Mouse (Mus musculus): ENCODE measurements at regions not wholly inside any gene's neighbourhood (a gene's known extent, or its start where the extent isn't known, plus 50 kb on each side); places are given as distances from the start of the nearest gene placed in this dataset.
"Not testable (repeated sequence)": the region's sequence is repeated elsewhere in the genome, so short reads cannot be mapped to it uniquely, and the experiment has no call there.

DNA sequence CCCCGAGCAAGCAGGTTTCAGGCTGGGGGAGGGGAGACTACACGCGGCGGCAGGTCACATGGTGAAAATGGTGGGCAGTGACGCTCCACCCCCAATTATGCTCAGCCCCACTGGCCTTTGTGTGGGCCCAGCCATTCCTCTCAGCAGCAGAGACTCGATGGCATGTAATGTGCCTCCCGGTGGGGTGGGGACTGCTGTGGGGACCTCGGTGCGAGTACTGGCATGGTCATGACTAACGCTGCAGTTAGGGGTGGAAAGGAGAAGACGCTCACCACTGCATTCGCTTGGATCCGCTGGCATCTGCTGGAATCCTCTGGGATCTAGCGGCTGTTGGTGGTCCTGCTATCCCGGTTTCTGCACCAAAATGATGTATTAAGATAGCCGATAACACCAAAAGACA lies 86.0 kb upstream of the Lemd2 start:
- TF ChIP-seq MYOD1 (IDR thresholded peaks at IDR 0.05; ENCODE audit: control insufficient read depth, insufficient read length, low read depth) (no peak), CTCF (IDR thresholded peaks at IDR 0.05; ENCODE audit: control insufficient read depth, insufficient read depth, insufficient read length) (no peak), USF1 (IDR thresholded peaks at IDR 0.05; ENCODE audit: low read depth) (no peak), FOSL1 (IDR thresholded peaks at IDR 0.05; ENCODE audit: insufficient read depth, low read length, poor library complexity, severe bottlenecking) (no peak), MAX (IDR thresholded peaks at IDR 0.05) (no peak)
- Histone ChIP-seq H3K27me3 (ENCODE audit: control insufficient read depth, insufficient read depth, insufficient read length) (peaks cover 12% of the 10 kb centered on the region), H3K79me3 (ENCODE audit: low read depth) (no peaks in the 10 kb centered on the region), H3ac (ENCODE audit: control insufficient read depth, insufficient read length, low read depth) (no peak overlapping the region), H3K79me2 (ENCODE audit: control insufficient read depth, insufficient read depth) (no peaks in the 10 kb centered on the region), H3K4me3 (ENCODE audit: insufficient read depth, poor library complexity, severe bottlenecking) (no peak overlapping the region), H3K36me3 (ENCODE audit: control insufficient read depth, insufficient read depth) (no peaks in the 10 kb centered on the region)

DNA sequence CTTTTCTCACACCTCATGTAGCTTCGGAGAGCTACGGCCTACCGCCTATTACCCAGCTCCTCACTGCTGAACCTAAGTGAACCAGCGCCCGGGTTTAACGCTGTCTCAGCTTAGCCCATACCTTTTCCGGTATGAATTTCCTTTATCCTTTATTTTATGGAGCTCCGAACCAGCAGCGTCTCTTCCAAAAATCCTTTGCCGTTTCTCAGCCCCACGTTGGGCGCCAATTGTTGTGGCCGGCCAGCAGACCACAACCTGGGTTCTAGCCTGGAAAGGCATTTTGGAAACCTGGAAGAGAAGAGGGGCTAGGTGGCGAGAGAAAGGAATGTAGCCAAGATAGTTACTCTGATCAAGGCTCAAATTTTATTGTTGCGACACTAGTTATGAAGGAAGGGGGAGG lies 85.5 kb upstream of the Lemd2 start:
- H3ac ChIP-seq (ENCODE audit: control insufficient read depth, insufficient read length, low read depth); H3K4me3 ChIP-seq (ENCODE audit: insufficient read depth, poor library complexity, severe bottlenecking); H3K36me3 ChIP-seq (ENCODE audit: control insufficient read depth, insufficient read depth); H3K79me2 ChIP-seq (ENCODE audit: control insufficient read depth, insufficient read depth); H3K79me3 ChIP-seq (ENCODE audit: low read depth): not testable (repeated sequence)
- peaks cover 12% of the 10 kb centered on the region for H3K27me3 ChIP-seq (ENCODE audit: control insufficient read depth, insufficient read depth, insufficient read length)

DNA sequence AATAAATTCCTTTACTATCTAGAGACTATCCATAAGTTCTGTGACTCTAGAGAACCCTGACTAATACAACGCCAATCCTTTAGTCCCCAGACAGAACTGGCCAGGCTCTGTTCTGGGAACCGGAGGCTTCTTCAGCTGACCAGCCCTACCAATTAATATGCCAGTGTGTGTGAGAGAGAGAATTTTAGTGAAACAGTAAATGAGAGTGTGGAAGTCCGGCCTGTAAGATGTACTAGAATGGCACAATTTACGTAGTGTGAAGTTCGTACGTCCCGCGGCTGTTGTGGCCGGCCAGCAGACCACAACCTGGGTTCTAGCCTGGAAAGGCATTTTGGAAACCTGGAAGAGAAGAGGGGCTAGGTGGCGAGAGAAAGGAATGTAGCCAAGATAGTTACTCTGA lies 83.7 kb upstream of the Lemd2 start:
- H3K79me3 ChIP-seq (ENCODE audit: low read depth); H3K27me3 ChIP-seq (ENCODE audit: control insufficient read depth, insufficient read depth, insufficient read length); H3K36me3 ChIP-seq (ENCODE audit: control insufficient read depth, insufficient read depth); H3K4me3 ChIP-seq (ENCODE audit: insufficient read depth, poor library complexity, severe bottlenecking); H3ac ChIP-seq (ENCODE audit: control insufficient read depth, insufficient read length, low read depth); H3K79me2 ChIP-seq (ENCODE audit: control insufficient read depth, insufficient read depth): not testable (repeated sequence)

DNA sequence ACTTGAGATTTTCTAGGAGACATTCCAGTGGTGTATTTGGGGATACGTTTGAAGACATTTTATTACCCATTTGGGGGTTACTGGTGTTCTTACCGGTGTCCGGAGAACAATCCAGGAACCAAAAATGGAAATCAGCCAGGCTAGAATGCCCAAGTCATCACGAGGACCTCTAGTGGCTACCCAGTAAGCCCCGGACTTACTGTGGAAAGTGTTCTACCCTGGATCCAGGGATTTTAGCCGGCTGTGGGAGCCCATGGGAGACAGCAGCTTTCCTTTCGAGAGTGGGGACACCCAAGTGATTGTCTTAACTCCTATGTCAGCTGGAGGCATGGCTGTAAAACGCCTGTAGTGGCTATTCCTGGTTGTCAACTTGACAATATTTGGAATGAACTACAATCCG lies 77.0 kb upstream of the Lemd2 start:
- Histone ChIP-seq H3K27me3 (ENCODE audit: control insufficient read depth, insufficient read depth, insufficient read length) (no peaks in the 10 kb centered on the region), H3K79me2 (ENCODE audit: control insufficient read depth, insufficient read depth) (no peaks in the 10 kb centered on the region), H3K79me3 (ENCODE audit: low read depth) (no peaks in the 10 kb centered on the region), H3K36me3 (ENCODE audit: control insufficient read depth, insufficient read depth) (no peaks in the 10 kb centered on the region), H3ac (ENCODE audit: control insufficient read depth, insufficient read length, low read depth) (no peak overlapping the region), H3K4me3 (ENCODE audit: insufficient read depth, poor library complexity, severe bottlenecking) (no peak overlapping the region)
- TF ChIP-seq CEBPB (IDR thresholded peaks at IDR 0.05; ENCODE audit: low read depth) (no peak), CTCF (IDR thresholded peaks at IDR 0.05; ENCODE audit: control insufficient read depth, insufficient read depth, insufficient read length) (no peak), FOSL1 (IDR thresholded peaks at IDR 0.05; ENCODE audit: insufficient read depth, low read length, poor library complexity, severe bottlenecking) (no peak), MAX (IDR thresholded peaks at IDR 0.05) (no peak)

DNA sequence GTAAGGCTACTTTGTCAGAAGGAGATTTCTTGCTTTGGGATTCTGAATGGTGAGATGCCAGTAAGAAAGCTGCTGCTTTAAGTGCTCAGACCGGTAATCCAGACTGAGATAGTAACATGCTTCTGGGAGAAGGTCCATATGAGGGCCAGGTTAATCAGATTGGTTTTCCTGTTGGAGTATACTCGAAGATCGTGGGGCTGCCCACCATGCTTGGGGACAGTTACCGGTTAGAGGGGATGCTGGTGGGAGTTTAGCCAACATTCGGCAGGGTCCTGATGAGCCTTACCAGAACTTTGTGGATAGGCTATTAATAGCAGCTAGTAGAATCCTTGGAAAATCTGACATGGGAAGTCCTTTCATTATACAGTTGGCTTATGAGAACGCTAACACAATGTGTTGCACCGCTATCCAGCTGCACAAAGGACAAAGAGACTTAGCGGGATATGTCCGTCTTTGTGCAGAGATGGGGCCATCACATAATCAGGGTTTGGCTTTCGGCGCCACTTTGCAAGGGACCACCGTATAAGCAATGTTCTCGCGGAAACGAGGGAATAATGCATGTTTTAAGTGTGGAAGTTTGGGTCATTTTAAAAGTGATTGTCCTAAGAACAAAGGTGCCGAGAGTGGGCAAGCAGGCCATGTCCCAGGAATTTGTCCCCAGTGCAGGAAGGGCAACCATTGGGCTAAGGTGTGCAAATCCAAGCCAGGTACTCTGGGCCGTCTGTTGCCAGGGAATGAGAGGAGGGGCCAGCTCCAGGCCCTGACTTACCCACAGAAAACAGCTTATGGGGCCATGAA lies 75.4 kb upstream of the Lemd2 start:
- not testable (repeated sequence) for H3K27me3 ChIP-seq (ENCODE audit: control insufficient read depth, insufficient read depth, insufficient read length); H3ac ChIP-seq (ENCODE audit: control insufficient read depth, insufficient read length, low read depth); H3K79me2 ChIP-seq (ENCODE audit: control insufficient read depth, insufficient read depth); H3K79me3 ChIP-seq (ENCODE audit: low read depth); H3K4me3 ChIP-seq (ENCODE audit: insufficient read depth, poor library complexity, severe bottlenecking); H3K36me3 ChIP-seq (ENCODE audit: control insufficient read depth, insufficient read depth)

DNA sequence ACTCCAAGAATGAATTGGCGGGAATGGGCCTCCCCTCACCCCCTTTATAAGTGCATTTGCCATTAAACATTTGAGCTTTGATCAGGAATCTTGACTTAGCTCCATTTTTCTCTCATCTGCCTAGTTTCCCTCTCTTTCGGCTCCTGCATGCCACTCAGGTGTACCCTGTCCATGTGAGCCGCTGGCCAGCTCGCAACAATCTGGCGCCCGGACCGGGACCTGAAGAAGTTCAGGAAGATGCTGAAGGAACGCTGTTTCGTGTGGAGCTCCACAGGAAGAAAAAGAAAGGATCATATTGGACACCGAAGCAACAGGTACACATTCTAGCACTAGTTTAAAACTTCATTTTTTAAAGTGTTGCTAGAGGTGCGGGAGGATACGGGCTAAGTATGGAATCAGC lies 73.5 kb upstream of the Lemd2 start:
- not testable (repeated sequence) for H3ac ChIP-seq (ENCODE audit: control insufficient read depth, insufficient read length, low read depth); H3K79me2 ChIP-seq (ENCODE audit: control insufficient read depth, insufficient read depth); H3K27me3 ChIP-seq (ENCODE audit: control insufficient read depth, insufficient read depth, insufficient read length); H3K79me3 ChIP-seq (ENCODE audit: low read depth); H3K4me3 ChIP-seq (ENCODE audit: insufficient read depth, poor library complexity, severe bottlenecking); H3K36me3 ChIP-seq (ENCODE audit: control insufficient read depth, insufficient read depth)

DNA sequence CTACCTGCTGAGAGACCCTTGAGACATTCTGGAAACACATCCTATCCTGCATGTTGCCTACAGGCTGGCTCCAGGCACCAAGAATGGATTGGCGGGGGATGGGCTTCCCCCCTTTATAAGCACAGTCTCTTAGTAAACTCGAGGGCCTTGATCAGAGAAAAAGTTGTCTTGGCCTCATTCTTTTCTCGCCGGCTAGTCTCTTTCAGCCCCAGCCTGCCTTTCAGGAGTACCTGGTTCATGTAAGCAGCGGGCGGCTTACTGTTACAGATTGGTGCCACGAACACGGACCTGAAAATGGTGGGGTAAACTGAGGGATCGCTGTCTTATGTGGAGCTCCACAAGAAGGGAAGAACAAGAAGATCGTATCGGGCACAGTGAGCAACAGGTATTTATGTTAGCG lies 67.5 kb upstream of the Lemd2 start:
- not testable (repeated sequence) for H3ac ChIP-seq (ENCODE audit: control insufficient read depth, insufficient read length, low read depth); H3K79me2 ChIP-seq (ENCODE audit: control insufficient read depth, insufficient read depth); H3K4me3 ChIP-seq (ENCODE audit: insufficient read depth, poor library complexity, severe bottlenecking); H3K79me3 ChIP-seq (ENCODE audit: low read depth); H3K36me3 ChIP-seq (ENCODE audit: control insufficient read depth, insufficient read depth); H3K27me3 ChIP-seq (ENCODE audit: control insufficient read depth, insufficient read depth, insufficient read length)

DNA sequence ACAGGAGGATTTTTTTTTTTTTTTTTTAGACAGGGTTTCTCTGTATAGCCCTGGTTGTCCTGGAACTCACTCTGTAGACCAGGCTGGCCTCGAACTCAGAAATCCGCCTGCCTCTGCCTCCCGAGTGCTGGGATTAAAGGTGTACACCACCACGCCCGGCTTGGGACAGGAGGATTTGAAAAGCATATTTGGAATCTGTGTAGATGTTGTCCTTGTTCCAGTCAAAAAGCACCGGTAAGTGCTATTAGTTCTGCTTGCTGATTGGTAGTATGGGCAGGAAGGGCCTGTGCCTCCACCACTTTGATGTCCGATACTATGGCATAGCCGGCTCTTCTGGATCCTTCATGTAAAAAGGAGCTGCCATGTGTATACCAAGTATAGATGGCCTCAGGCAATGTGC lies 66.5 kb upstream of the Lemd2 start:
- not testable (repeated sequence) for H3K79me2 ChIP-seq (ENCODE audit: control insufficient read depth, insufficient read depth); H3K4me3 ChIP-seq (ENCODE audit: insufficient read depth, poor library complexity, severe bottlenecking); H3K79me3 ChIP-seq (ENCODE audit: low read depth); H3ac ChIP-seq (ENCODE audit: control insufficient read depth, insufficient read length, low read depth); H3K27me3 ChIP-seq (ENCODE audit: control insufficient read depth, insufficient read depth, insufficient read length); H3K36me3 ChIP-seq (ENCODE audit: control insufficient read depth, insufficient read depth)

DNA sequence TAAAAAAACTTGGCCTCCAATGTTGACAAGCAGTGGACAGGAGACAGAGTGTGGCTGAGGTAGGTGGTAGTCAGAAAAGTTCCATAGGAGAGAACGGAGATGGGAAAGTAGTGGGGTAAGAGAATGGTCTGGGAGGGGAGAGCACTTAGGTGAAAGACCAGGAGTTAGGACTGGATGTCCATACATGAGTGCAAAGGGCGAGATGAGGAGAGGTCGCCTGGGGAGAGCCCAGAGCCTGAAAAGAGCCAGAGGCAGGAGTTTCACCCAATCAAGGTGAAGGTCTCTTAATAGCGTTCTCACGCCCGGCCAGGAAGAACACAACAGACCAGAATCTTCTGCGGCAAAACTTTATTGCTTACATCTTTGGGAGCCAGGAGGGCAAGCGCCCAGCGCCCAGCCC lies 60.3 kb upstream of the Lemd2 start:
- H3K79me3 ChIP-seq (ENCODE audit: low read depth); H3K79me2 ChIP-seq (ENCODE audit: control insufficient read depth, insufficient read depth); H3K27me3 ChIP-seq (ENCODE audit: control insufficient read depth, insufficient read depth, insufficient read length); H3ac ChIP-seq (ENCODE audit: control insufficient read depth, insufficient read length, low read depth); H3K4me3 ChIP-seq (ENCODE audit: insufficient read depth, poor library complexity, severe bottlenecking); H3K36me3 ChIP-seq (ENCODE audit: control insufficient read depth, insufficient read depth): not testable (repeated sequence)
